Mouse (Mus musculus) midbrain, embryonic 12.5 days (tissue): ENCODE measurements at regions not wholly inside any gene's neighbourhood (a gene's known extent, or its start where the extent isn't known, plus 50 kb on each side); places are given as distances from the start of the nearest gene placed in this dataset.

Experiments
- ATAC-seq: fragments of 200-750 bp; cut with Nextera tagmentation; 2 replicates; pipeline ENCODE4 v1.8.0; 2017; ENCODE audit warnings: low read depth, moderate TSS enrichment, moderate library complexity; ENCODE audit not compliant: low FRiP score
- H3K27ac ChIP-seq: fragments of 300-500 bp; sonication (generic); replicated peaks from 2 replicates; pipeline ENCODE4 v1.5.1; 2016; ENCODE audit warnings: mild to moderate bottlenecking
- H3K27me3 ChIP-seq: fragments of 300-500 bp; sonication (generic); 2 replicates; pipeline ENCODE4 v1.6.1; 2016; ENCODE audit warnings: mild to moderate bottlenecking
- H3K36me3 ChIP-seq: fragments of 300-500 bp; sonication (generic); 2 replicates; pipeline ENCODE4 v1.6.1; 2016
- H3K4me1 ChIP-seq: fragments of 300-500 bp; sonication (generic); 2 replicates; pipeline ENCODE4 v1.6.1; 2016
- H3K4me2 ChIP-seq: fragments of 300-500 bp; sonication (generic); replicated peaks from 2 replicates; pipeline ENCODE4 v1.6.1; 2016; ENCODE audit warnings: mild to moderate bottlenecking, moderate library complexity
- H3K4me3 ChIP-seq: fragments of 300-500 bp; sonication (generic); 2 replicates; pipeline ENCODE4 v1.5.1; 2016; ENCODE audit warnings: mild to moderate bottlenecking
- H3K9ac ChIP-seq: fragments of 300-500 bp; sonication (generic); replicated peaks from 2 replicates; pipeline ENCODE4 v1.6.1; 2016; ENCODE audit warnings: mild to moderate bottlenecking, moderate library complexity
- H3K9me3 ChIP-seq: fragments of 300-500 bp; sonication (generic); 2 replicates; pipeline ENCODE4 v1.6.1; 2016; ENCODE audit warnings: mild to moderate bottlenecking
- WGBS: fragments of 180-500 bp; shearing (Covaris S2); methylation state at CpG from one replicate; pipeline ENCODE4 v1.1.7; 2016; 5-methylcytosine and 5-hydroxymethylcytosine counted together

- Histone ChIP-seq H3K9ac (no peak overlapping the region), H3K4me3 (no peak overlapping the region), H3K4me1 (peaks cover 9% of the 10 kb centered on the region), H3K27ac (no peak overlapping the region), H3K4me2 (no peak overlapping the region), H3K27me3 (no peaks in the 10 kb centered on the region), H3K36me3 (no peaks in the 10 kb centered on the region), H3K9me3 (no peaks in the 10 kb centered on the region)
- peak; percentile 41; the same call in 1 of the 2 replicates for ATAC-seq
- 12% methylated on average over 5 of the region's 5 CpGs for WGBS
Measured at GRCm38 (mm10) chr13:111944089-111944406, 135.3 kb upstream of the Map3k1 start.

- no peaks in the 10 kb centered on the region for H3K36me3 ChIP-seq
- no peak overlapping the region for H3K4me3 ChIP-seq
- 84% methylated on average over 4 of the region's 4 CpGs for WGBS
- no peak overlapping the region for H3K9ac ChIP-seq
- ATAC-seq: no peak
- H3K27me3 ChIP-seq: no peaks in the 10 kb centered on the region
- no peak overlapping the region for H3K4me2 ChIP-seq
- no peak overlapping the region for H3K27ac ChIP-seq
- peaks cover 9% of the 10 kb centered on the region for H3K4me1 ChIP-seq
- H3K9me3 ChIP-seq: no peaks in the 10 kb centered on the region
Measured at GRCm38 (mm10) chr13:111946271-111946670, 137.5 kb upstream of the Map3k1 start.

- no peaks in the 10 kb centered on the region for H3K27me3 ChIP-seq
- H3K4me2 ChIP-seq: no peak overlapping the region
- H3K4me1 ChIP-seq: peaks cover 9% of the 10 kb centered on the region
- H3K36me3 ChIP-seq: no peaks in the 10 kb centered on the region
- no peak for ATAC-seq
- no peak overlapping the region for H3K9ac ChIP-seq
- no peak overlapping the region for H3K4me3 ChIP-seq
- 90% methylated on average over 8 of the region's 8 CpGs for WGBS
- H3K9me3 ChIP-seq: no peaks in the 10 kb centered on the region
- no peak overlapping the region for H3K27ac ChIP-seq
Measured at GRCm38 (mm10) chr13:111946811-111947210, 138.0 kb upstream of the Map3k1 start.

- H3K4me3 ChIP-seq: no peak overlapping the region
- 75% methylated on average over 3 of the region's 3 CpGs for WGBS
Measured at GRCm38 (mm10) chr13:111948395-111948794, 139.6 kb upstream of the Map3k1 start.

GRCm38 (mm10) chr13:111950042-111950441, 141.2 kb upstream of the Map3k1 start:
- Histone ChIP-seq H3K27ac (no peak overlapping the region), H3K36me3 (no peaks in the 10 kb centered on the region), H3K9me3 (no peaks in the 10 kb centered on the region), H3K9ac (no peak overlapping the region), H3K4me2 (no peak overlapping the region), H3K4me3 (no peak overlapping the region), H3K4me1 (peaks cover 5% of the 10 kb centered on the region; the same call in 1 of the 2 replicates), H3K27me3 (no peaks in the 10 kb centered on the region)
- ATAC-seq: no peak
- 97% methylated on average over 1 of the region's 1 CpGs for WGBS

More at GRCm38 (mm10) chr13:111948395-111948794, 139.6 kb upstream of the Map3k1 start:
- H3K4me1 ChIP-seq: peaks cover 9% of the 10 kb centered on the region
- H3K9me3 ChIP-seq: no peaks in the 10 kb centered on the region
- H3K27ac ChIP-seq: no peak overlapping the region
- no peak overlapping the region for H3K4me2 ChIP-seq
- H3K27me3 ChIP-seq: no peaks in the 10 kb centered on the region
- no peak for ATAC-seq
- no peak overlapping the region for H3K9ac ChIP-seq
- H3K36me3 ChIP-seq: no peaks in the 10 kb centered on the region

GRCm38 (mm10) chr13:111953860-111954519, 145.2 kb upstream of the Map3k1 start:
- Histone ChIP-seq H3K27me3 (no peaks in the 10 kb centered on the region), H3K4me3 (no peak overlapping the region), H3K9ac (no peak overlapping the region), H3K36me3 (no peaks in the 10 kb centered on the region), H3K9me3 (no peaks in the 10 kb centered on the region), H3K4me2 (no peak overlapping the region), H3K4me1 (peaks cover 5% of the 10 kb centered on the region; the same call in 1 of the 2 replicates), H3K27ac (no peak overlapping the region)
- ATAC-seq: no peak
- 57% methylated on average over 8 of the region's 8 CpGs for WGBS

GRCm38 (mm10) chr13:111954520-111954884, 145.7 kb upstream of the Map3k1 start:
- 26% methylated on average over 6 of the region's 6 CpGs for WGBS
- H3K36me3 ChIP-seq: no peaks in the 10 kb centered on the region
- no peak for ATAC-seq
- no peak overlapping the region for H3K9ac ChIP-seq
- peaks cover 5% of the 10 kb centered on the region; the same call in 1 of the 2 replicates for H3K4me1 ChIP-seq
- no peaks in the 10 kb centered on the region for H3K9me3 ChIP-seq
- no peak overlapping the region for H3K27ac ChIP-seq
- no peak overlapping the region for H3K4me2 ChIP-seq
- no peaks in the 10 kb centered on the region for H3K27me3 ChIP-seq
- no peak overlapping the region for H3K4me3 ChIP-seq

- no peak for ATAC-seq
- Histone ChIP-seq H3K27ac (no peak overlapping the region), H3K9ac (no peak overlapping the region), H3K36me3 (no peaks in the 10 kb centered on the region), H3K4me3 (no peak overlapping the region), H3K4me1 (peaks cover 5% of the 10 kb centered on the region; the same call in 1 of the 2 replicates), H3K4me2 (no peak overlapping the region), H3K9me3 (no peaks in the 10 kb centered on the region), H3K27me3 (no peaks in the 10 kb centered on the region)
- WGBS: 83% methylated on average over 3 of the region's 3 CpGs
Measured at GRCm38 (mm10) chr13:111957118-111957517, 148.3 kb upstream of the Map3k1 start.

- H3K27ac ChIP-seq: no peak overlapping the region
- H3K4me1 ChIP-seq: peaks cover 5% of the 10 kb centered on the region; the same call in 1 of the 2 replicates
- H3K4me3 ChIP-seq: no peak overlapping the region
- no peak overlapping the region for H3K9ac ChIP-seq
- H3K27me3 ChIP-seq: no peaks in the 10 kb centered on the region
- H3K4me2 ChIP-seq: no peak overlapping the region
- no peaks in the 10 kb centered on the region for H3K36me3 ChIP-seq
- WGBS: 93% methylated on average over 11 of the region's 11 CpGs
- no peaks in the 10 kb centered on the region for H3K9me3 ChIP-seq
- no peak for ATAC-seq
Measured at GRCm38 (mm10) chr13:111957674-111958273, 149.0 kb upstream of the Map3k1 start.

- Histone ChIP-seq H3K4me2 (no peak overlapping the region), H3K9me3 (no peaks in the 10 kb centered on the region), H3K27me3 (no peaks in the 10 kb centered on the region), H3K4me1 (peaks cover 5% of the 10 kb centered on the region; the same call in 1 of the 2 replicates), H3K36me3 (no peaks in the 10 kb centered on the region), H3K27ac (no peak overlapping the region), H3K4me3 (no peak overlapping the region), H3K9ac (no peak overlapping the region)
- no peak for ATAC-seq
- 97% methylated on average over 1 of the region's 1 CpGs for WGBS
Measured at GRCm38 (mm10) chr13:111958421-111958820, 149.6 kb upstream of the Map3k1 start.

GRCm38 (mm10) chr13:111960036-111960435, 151.2 kb upstream of the Map3k1 start:
- no peak overlapping the region for H3K9ac ChIP-seq
- H3K27me3 ChIP-seq: no peaks in the 10 kb centered on the region
- no peaks in the 10 kb centered on the region for H3K4me1 ChIP-seq
- no peak overlapping the region for H3K4me2 ChIP-seq
- H3K9me3 ChIP-seq: no peaks in the 10 kb centered on the region
- H3K27ac ChIP-seq: no peak overlapping the region
- 99% methylated on average over 2 of the region's 2 CpGs for WGBS
- ATAC-seq: no peak
- H3K4me3 ChIP-seq: no peak overlapping the region
- H3K36me3 ChIP-seq: no peaks in the 10 kb centered on the region

- WGBS: 87% methylated on average over 6 of the region's 6 CpGs
- no peaks in the 10 kb centered on the region for H3K36me3 ChIP-seq
- no peak overlapping the region for H3K9ac ChIP-seq
- no peak overlapping the region for H3K27ac ChIP-seq
- H3K27me3 ChIP-seq: no peaks in the 10 kb centered on the region
- no peaks in the 10 kb centered on the region for H3K4me1 ChIP-seq
- no peak overlapping the region for H3K4me2 ChIP-seq
- H3K9me3 ChIP-seq: no peaks in the 10 kb centered on the region
- ATAC-seq: no peak
- H3K4me3 ChIP-seq: no peak overlapping the region
Measured at GRCm38 (mm10) chr13:111961423-111961822, 152.6 kb upstream of the Map3k1 start.
